Mouse (Mus musculus) hindbrain, embryonic 15.5 days (tissue): Measurements from ENCODE around the gene Donson. TPM values are rescaled to one million over a fixed set of nuclear protein-coding genes. Genes with fewer than 3 reads are reported as not detected.

ENCODE experiments used
- ATAC-seq: fragments of 200-750 bp; cut with Nextera tagmentation; 2 replicates; pipeline ENCODE4 v1.8.0; 2017; ENCODE audit warnings: low read depth, moderate number of reproducible peaks, moderate TSS enrichment; ENCODE audit not compliant: low FRiP score
- H3K27ac ChIP-seq: fragments of 300-500 bp; sonication (generic); replicated peaks from 2 replicates; pipeline ENCODE4 v1.5.1; 2015; ENCODE audit warnings: mild to moderate bottlenecking, inconsistent platforms
- H3K27me3 ChIP-seq: fragments of 300-500 bp; sonication (generic); 2 replicates; pipeline ENCODE4 v1.6.1; 2015; ENCODE audit warnings: control low read depth, inconsistent platforms
- H3K36me3 ChIP-seq: fragments of 300-500 bp; sonication (generic); 2 replicates; pipeline ENCODE4 v1.6.1; 2015; ENCODE audit warnings: control low read depth, inconsistent platforms
- H3K4me1 ChIP-seq: fragments of 300-500 bp; sonication (generic); replicated peaks from 2 replicates; pipeline ENCODE4 v1.6.1; 2015; ENCODE audit warnings: control low read depth, inconsistent platforms
- H3K4me2 ChIP-seq: fragments of 300-500 bp; sonication (generic); 2 replicates; pipeline ENCODE4 v1.6.1; 2015; ENCODE audit warnings: moderate library complexity, mild to moderate bottlenecking, inconsistent platforms
- H3K4me3 ChIP-seq: fragments of 300-500 bp; sonication (generic); 2 replicates; pipeline ENCODE4 v1.5.1; 2015; ENCODE audit warnings: mild to moderate bottlenecking, inconsistent platforms
- H3K9ac ChIP-seq: fragments of 300-500 bp; sonication (generic); 2 replicates; pipeline ENCODE4 v1.6.1; 2015; ENCODE audit warnings: inconsistent platforms
- H3K9me3 ChIP-seq: fragments of 300-500 bp; sonication (generic); 2 replicates; pipeline ENCODE4 v1.6.1; 2016; ENCODE audit warnings: control low read depth, inconsistent platforms
- WGBS: fragments of 180-500 bp; shearing (Covaris S2); methylation state at CpG from one replicate; pipeline ENCODE4 v1.1.7; 2015; 5-methylcytosine and 5-hydroxymethylcytosine counted together
- polyA plus RNA-seq: library from polyadenylated mRNA; unstranded; fragments of >200 nt; fragmentation: Nextera tagmentation; extraction: Ambion mirVana; gene quantifications from 2 replicates; pipeline ENCODE4 v1.2.1, GENCODE M21; 2015

Gene Donson
- 19.7 and 21.1 TPM in 2 replicates for polyA plus RNA-seq

- 1% methylated on average over 58 of the region's 71 CpGs for WGBS
- Histone ChIP-seq H3K9me3 (no peaks in the 10 kb centered on the region), H3K27ac (peak within 1 kb of the TSS; percentile 94)
Observed at GRCm38 (mm10) chr16:91688619-91689334, at the start of gene Donson. Gene Donson (minus strand): TSS chr16:91688770.

GRCm38 (mm10) chr16:91736046-91736816 lies 47.7 kb upstream of the Donson start:
- WGBS: 71% methylated on average over 7 of the region's 7 CpGs
- H3K27ac ChIP-seq: no peak overlapping the region
- H3K36me3 ChIP-seq: no peaks in the 10 kb centered on the region
- H3K9me3 ChIP-seq: no peaks in the 10 kb centered on the region
- no peak overlapping the region for H3K4me2 ChIP-seq
- no peak for ATAC-seq
- H3K4me1 ChIP-seq: peaks cover 63% of the 10 kb centered on the region
- H3K4me3 ChIP-seq: no peak overlapping the region
- no peak overlapping the region for H3K9ac ChIP-seq
- H3K27me3 ChIP-seq: no peaks in the 10 kb centered on the region

More at GRCm38 (mm10) chr16:91688619-91689334, at the start of gene Donson:
- Histone ChIP-seq H3K27me3 (no peaks in the 10 kb centered on the region), H3K4me1 (peaks cover 22% of the 10 kb centered on the region), H3K9ac (peak within 1 kb of the TSS; percentile 99), H3K4me3 (peak within 1 kb of the TSS; percentile 97), H3K36me3 (peaks cover 28% of the 10 kb centered on the region), H3K4me2 (peak within 1 kb of the TSS; percentile 93)
- ATAC-seq: peak; percentile 99

- H3K4me1 ChIP-seq: peaks cover 57% of the 10 kb centered on the region
- no peaks in the 10 kb centered on the region for H3K36me3 ChIP-seq
- no peak overlapping the region for H3K4me2 ChIP-seq
- no peaks in the 10 kb centered on the region for H3K27me3 ChIP-seq
- 49% methylated on average over 5 of the region's 5 CpGs for WGBS
- H3K9ac ChIP-seq: no peak overlapping the region
- H3K9me3 ChIP-seq: no peaks in the 10 kb centered on the region
- no peak for ATAC-seq
- H3K27ac ChIP-seq: no peak overlapping the region
- H3K4me3 ChIP-seq: no peak overlapping the region
Observed at GRCm38 (mm10) chr16:91734771-91735170, 46.2 kb upstream of the Donson start.

GRCm38 (mm10) chr16:91732816-91733215 lies 44.2 kb upstream of the Donson start:
- H3K4me1 ChIP-seq: peaks cover 54% of the 10 kb centered on the region
- H3K4me2 ChIP-seq: no peak overlapping the region
- ATAC-seq: no peak
- no peak overlapping the region for H3K4me3 ChIP-seq
- no peak overlapping the region for H3K9ac ChIP-seq
- WGBS: 81% methylated on average over 2 of the region's 2 CpGs
- H3K9me3 ChIP-seq: no peaks in the 10 kb centered on the region
- H3K27ac ChIP-seq: no peak overlapping the region
- no peaks in the 10 kb centered on the region for H3K36me3 ChIP-seq
- H3K27me3 ChIP-seq: no peaks in the 10 kb centered on the region

GRCm38 (mm10) chr16:91730446-91730845 lies 41.9 kb upstream of the Donson start:
- Histone ChIP-seq H3K9ac (peak overlapping the region; percentile 96), H3K4me3 (peak overlapping the region; percentile 92), H3K4me1 (peaks cover 46% of the 10 kb centered on the region), H3K27ac (peak overlapping the region; percentile 93), H3K4me2 (peak overlapping the region; percentile 78), H3K27me3 (no peaks in the 10 kb centered on the region), H3K9me3 (no peaks in the 10 kb centered on the region), H3K36me3 (no peaks in the 10 kb centered on the region)
- no peak for ATAC-seq
- WGBS: under 1% methylated on average over 11 of the region's 11 CpGs

GRCm38 (mm10) chr16:91729821-91730441 lies 41.4 kb upstream of the Donson start:
- ATAC-seq: no peak
- Histone ChIP-seq H3K4me1 (peaks cover 40% of the 10 kb centered on the region), H3K27me3 (no peaks in the 10 kb centered on the region), H3K27ac (peak overlapping the region; percentile 93), H3K36me3 (no peaks in the 10 kb centered on the region), H3K9ac (peak overlapping the region; percentile 96), H3K4me3 (peak overlapping the region; percentile 92), H3K4me2 (peak overlapping the region; percentile 78), H3K9me3 (no peaks in the 10 kb centered on the region)
- WGBS: under 1% methylated on average over 42 of the region's 44 CpGs

GRCm38 (mm10) chr16:91729066-91729482 lies 40.5 kb upstream of the Donson start, which contains the start of gene Itsn1:
Gene Itsn1 (plus strand): TSS chr16:91729281.
- Histone ChIP-seq H3K4me3 (peak within 1 kb of the TSS; percentile 92), H3K9ac (peak within 1 kb of the TSS; percentile 96), H3K4me1 (peaks cover 32% of the 10 kb centered on the region), H3K4me2 (peak within 1 kb of the TSS; percentile 78), H3K27ac (peak within 1 kb of the TSS; percentile 93), H3K27me3 (no peaks in the 10 kb centered on the region), H3K36me3 (0 out of 2 replicates have a peak, but pooled peaks cover 5% of the 10 kb centered on the region), H3K9me3 (no peaks in the 10 kb centered on the region)
- ATAC-seq: peak; percentile 95
- WGBS: under 1% methylated on average over 32 of the region's 33 CpGs

- peaks cover 30% of the 10 kb centered on the region for H3K4me1 ChIP-seq
- under 1% methylated on average over 46 of the region's 46 CpGs for WGBS
- H3K4me3 ChIP-seq: peak within 1 kb of the TSS; percentile 92
- no peaks in the 10 kb centered on the region for H3K27me3 ChIP-seq
- H3K4me2 ChIP-seq: peak within 1 kb of the TSS; percentile 78
- H3K36me3 ChIP-seq: 0 out of 2 replicates have a peak, but pooled peaks cover 5% of the 10 kb centered on the region
- peak; percentile 94 for ATAC-seq
- H3K9ac ChIP-seq: peak within 1 kb of the TSS; percentile 96
- peak within 1 kb of the TSS; percentile 93 for H3K27ac ChIP-seq
- no peaks in the 10 kb centered on the region for H3K9me3 ChIP-seq
Observed at GRCm38 (mm10) chr16:91728123-91729065, 39.8 kb upstream of the Donson start, which contains the start of gene Cryzl1. Gene Cryzl1 (minus strand): TSS chr16:91728975.

GRCm38 (mm10) chr16:91727433-91727832 lies 38.9 kb upstream of the Donson start:
- H3K9ac ChIP-seq: peak overlapping the region; percentile 60; the same call in 1 of the 2 replicates
- peak overlapping the region; percentile 93; the same call in 1 of the 2 replicates for H3K27ac ChIP-seq
- no peaks in the 10 kb centered on the region for H3K9me3 ChIP-seq
- peak overlapping the region; percentile 92 for H3K4me3 ChIP-seq
- H3K36me3 ChIP-seq: 0 out of 2 replicates have a peak, but pooled peaks cover 5% of the 10 kb centered on the region
- H3K4me1 ChIP-seq: peaks cover 30% of the 10 kb centered on the region
- ATAC-seq: no peak
- peak overlapping the region; percentile 78 for H3K4me2 ChIP-seq
- 84% methylated on average over 15 of the region's 15 CpGs for WGBS
- H3K27me3 ChIP-seq: no peaks in the 10 kb centered on the region

GRCm38 (mm10) chr16:91724247-91724646 lies 35.7 kb upstream of the Donson start:
- H3K4me3 ChIP-seq: no peak overlapping the region
- WGBS: 45% methylated on average over 3 of the region's 3 CpGs
- peaks cover 20% of the 10 kb centered on the region for H3K36me3 ChIP-seq
- no peaks in the 10 kb centered on the region for H3K27me3 ChIP-seq
- no peak overlapping the region for H3K27ac ChIP-seq
- no peak for ATAC-seq
- H3K4me1 ChIP-seq: peaks cover 15% of the 10 kb centered on the region
- H3K9ac ChIP-seq: no peak overlapping the region
- H3K9me3 ChIP-seq: no peaks in the 10 kb centered on the region
- H3K4me2 ChIP-seq: no peak overlapping the region

- Histone ChIP-seq H3K27me3 (no peaks in the 10 kb centered on the region), H3K4me2 (no peak overlapping the region), H3K4me3 (no peak overlapping the region), H3K9ac (no peak overlapping the region), H3K27ac (no peak overlapping the region), H3K9me3 (no peaks in the 10 kb centered on the region), H3K36me3 (peaks cover 45% of the 10 kb centered on the region), H3K4me1 (no peaks in the 10 kb centered on the region)
- WGBS: 92% methylated on average over 4 of the region's 4 CpGs
- no peak for ATAC-seq
Observed at GRCm38 (mm10) chr16:91717399-91717798, 28.8 kb upstream of the Donson start.
